In the genomic region with DNA sequence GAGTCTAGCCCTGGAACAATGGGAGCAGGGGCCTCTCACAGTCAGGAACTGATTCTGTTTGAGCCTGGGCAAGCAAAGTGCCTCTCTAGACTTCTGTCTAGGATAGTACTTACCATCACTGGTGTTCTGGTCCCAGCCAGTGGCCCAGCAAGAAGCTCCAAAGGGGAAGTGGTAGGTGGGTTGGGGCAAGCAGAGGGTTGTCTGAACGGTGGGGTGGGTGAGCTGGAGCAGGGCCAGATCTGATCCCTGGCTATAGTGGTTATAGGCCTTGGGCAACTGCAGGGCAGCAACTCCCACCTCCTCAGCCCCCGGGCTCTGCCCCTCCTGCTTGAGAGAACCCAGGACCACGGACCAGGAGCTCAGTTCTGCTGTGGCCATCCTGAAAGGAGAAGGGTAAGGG, we compare ENCODE assay signal across 36 mouse cellular contexts. TPM values are rescaled to one million over a fixed set of nuclear protein-coding genes. Genes with fewer than 3 reads are reported as not detected.
"Had no signal": no experiment of that assay in that cellular context is flagged by ENCODE, and none has a peak within 500 bp of the region (broad histone marks: within the 10 kb centered on the region; RNA-seq: fewer than 3 reads in every experiment).

No protein-coding gene starts in this region.

- DNase-seq: gastrocnemius, adult 2 months; gastrocnemius, postnatal 10 days; gastrocnemius, postnatal 25 days; heart, adult 18-20 months; heart, postnatal 14 days; heart, postnatal 36 days; kidney, adult 18-20 months; kidney, adult 8-10 months; kidney, postnatal 10 days; kidney, postnatal 4 days; liver had no signal

- H3K9me3 ChIP-seq: heart, embryonic 13.5 days; heart, embryonic 15.5 days; hindbrain, embryonic 13.5 days; hindbrain, embryonic 15.5 days; intestine, embryonic 15.5 days; limb, embryonic 10.5 days; limb, embryonic 12.5 days had no signal

- ATAC-seq: inflammation-experienced regulatory T-cells, adult 6 months; intestine, embryonic 15.5 days; intestine, postnatal 0 days had no signal

- H3K27ac ChIP-seq: gastrocnemius, adult 2 months; heart, embryonic 13.5 days; heart, embryonic 15.5 days; hindbrain, embryonic 13.5 days; hindbrain, embryonic 15.5 days; intestine, embryonic 15.5 days; layer of hippocampus, adult 2 months; left cerebral cortex, adult 2 months; limb, embryonic 10.5 days; limb, embryonic 12.5 days had no signal

- H3K9ac ChIP-seq: heart, embryonic 13.5 days; heart, embryonic 15.5 days; hindbrain, embryonic 13.5 days; hindbrain, embryonic 15.5 days; intestine, embryonic 15.5 days; limb, embryonic 12.5 days had no signal

- H3K27me3 ChIP-seq: heart, embryonic 13.5 days; heart, embryonic 15.5 days; hindbrain, embryonic 13.5 days; hindbrain, embryonic 15.5 days; intestine, embryonic 15.5 days; limb, embryonic 12.5 days had no signal

- H3K4me2 ChIP-seq: heart, embryonic 11.5 days; heart, embryonic 13.5 days; heart, embryonic 15.5 days; hindbrain, embryonic 13.5 days; hindbrain, embryonic 15.5 days; intestine, embryonic 15.5 days; limb, embryonic 12.5 days; liver, embryonic 11.5 days had no signal

- H3K4me3 ChIP-seq: gastrocnemius, adult 2 months; heart, embryonic 13.5 days; heart, embryonic 15.5 days; hindbrain, embryonic 13.5 days; hindbrain, embryonic 15.5 days; intestine, embryonic 15.5 days; layer of hippocampus, adult 2 months; left cerebral cortex, adult 2 months; limb, embryonic 10.5 days; limb, embryonic 12.5 days had no signal

RNA-seq across cellular contexts. Expression of gene Gm21974, which starts 6.4 kb away (rescaled TPM):
- total RNA-seq: gastrocnemius, adult 2 months; gastrocnemius, postnatal 10 days; gastrocnemius, postnatal 25 days; gastrocnemius, postnatal 4 days; heart, postnatal 14 days; heart, postnatal 36 days; hematopoietic stem cell, adult 5-6 weeks; layer of hippocampus, adult 2 months; layer of hippocampus, postnatal 10 days; layer of hippocampus, postnatal 25 days; left cerebral cortex, adult 2 months; left cerebral cortex, postnatal 14 days; left cerebral cortex, postnatal 36 days had no signal
- polyA plus RNA-seq: frontal cortex, adult 2 months; heart, embryonic 11.5 days; heart, embryonic 13.5 days; heart, embryonic 15.5 days; heart, postnatal 0 days; hindbrain, embryonic 11.5 days; hindbrain, embryonic 13.5 days; hindbrain, embryonic 15.5 days; inflammation-experienced regulatory T-cells, adult 6 months; intestine, embryonic 15.5 days; intestine, postnatal 0 days; kidney, embryonic 14.5 days; kidney, embryonic 16.5 days; limb, embryonic 10.5 days; limb, embryonic 12.5 days; limb, embryonic 14.5 days had no signal
